Mouse (Mus musculus): ENCODE results near the gene Slc6a20a. TPM values are rescaled to one million over a fixed set of nuclear protein-coding genes. Genes with fewer than 3 reads are reported as not detected.

Gene Slc6a20a
- polyA plus RNA-seq, 1 experiment from 2014 or later = 0.12 TPM

Other genes with a start within 250 kb of the Slc6a20a start
- 56.8 and 59.8 TPM in 2 replicates for gene Limd1, start 200.2 kb downstream of the Slc6a20a start, polyA plus RNA-seq (2015; fragmentation: Nextera tagmentation; extraction: Ambion mirVana)
- gene Sacm1l, start 149.1 kb downstream of the Slc6a20a start, polyA plus RNA-seq (2015; fragmentation: Nextera tagmentation; extraction: Ambion mirVana) = 53.6 and 53.9 TPM in 2 replicates
- gene Slc6a20b, start 46.3 kb downstream of the Slc6a20a start, polyA plus RNA-seq (2015; fragmentation: Nextera tagmentation; extraction: Ambion mirVana) = 0.15 and 0.18 TPM in 2 replicates
- gene Ccr9, start 446 bp downstream of the Slc6a20a start, polyA plus RNA-seq (2015; fragmentation: Nextera tagmentation; extraction: Ambion mirVana) = 0.19 and 1.0 TPM in 2 replicates
- 46.6 and 47.9 TPM in 2 replicates for gene Lztfl1, start 38.8 kb upstream of the Slc6a20a start, polyA plus RNA-seq (2015; fragmentation: Nextera tagmentation; extraction: Ambion mirVana)
- 0.33 and 0.42 TPM in 2 replicates for gene Cxcr6, start 127.6 kb upstream of the Slc6a20a start, polyA plus RNA-seq (2015; fragmentation: Nextera tagmentation; extraction: Ambion mirVana)
- 13.7 and 15.6 TPM in 2 replicates for gene Fyco1, start 173.0 kb upstream of the Slc6a20a start, polyA plus RNA-seq (2015; fragmentation: Nextera tagmentation; extraction: Ambion mirVana)
- gene Xcr1, start 183.1 kb upstream of the Slc6a20a start, polyA plus RNA-seq (2015; fragmentation: Nextera tagmentation; extraction: Ambion mirVana) = 0.04 TPM in 1 of 2 replicates, not detected in the other

All from lung, embryonic 15.5 days (tissue).